7 mouse cellular contexts compared by ENCODE assay signal in the genomic region with DNA sequence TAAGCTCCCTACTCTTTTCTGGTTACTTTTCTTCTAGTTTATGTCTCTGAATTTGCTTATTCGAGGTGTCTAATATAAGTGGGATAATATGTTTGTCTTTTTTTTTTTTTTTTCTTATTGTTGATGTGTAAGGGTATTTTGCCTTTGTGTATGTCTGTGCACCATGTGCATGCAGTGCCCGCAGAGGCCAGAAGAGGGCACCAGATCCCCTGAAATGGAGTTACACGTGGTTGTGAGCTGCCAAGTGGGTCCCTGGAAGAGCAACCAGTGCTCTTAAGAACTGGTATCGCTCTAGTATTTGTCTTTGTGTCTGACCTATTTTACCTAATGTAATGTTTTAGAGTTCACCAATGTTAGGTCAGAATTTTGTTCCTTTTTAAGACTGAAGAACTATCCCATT. TPM values are rescaled to one million over a fixed set of nuclear protein-coding genes. Genes with fewer than 3 reads are reported as not detected.
DNase-seq lines count a peak whose midpoint lies in the region; ATAC-seq and TF ChIP-seq lines count a peak whose summit lies in the region.

No protein-coding gene starts in this region.

- WGBS in limb, embryonic 14.5 days: 33% methylated on average over 4 of the region's 4 CpGs

- H3K27ac ChIP-seq in left cerebral cortex, adult 2 months: no peak overlapping the region
- no peak overlapping the region for H3K27ac ChIP-seq in limb, embryonic 14.5 days (replicated peaks; ENCODE audit: low read depth, low read length)

- H3K9me3 ChIP-seq in limb, embryonic 14.5 days (ENCODE audit: control insufficient read depth, low read length): no peaks in the 10 kb centered on the region

- H3K9ac ChIP-seq in limb, embryonic 14.5 days (ENCODE audit: low read depth, low read length, severe bottlenecking): no peak overlapping the region

- H3K4me2 ChIP-seq in limb, embryonic 14.5 days (replicated peaks; ENCODE audit: low read depth, low read length, severe bottlenecking): no peak overlapping the region

- DNase-seq in left cerebral cortex, adult 2 months (ENCODE audit: extremely low spot score in 1 of 2, low spot score in 2 of 2): peak in 1 of 2 experiments; percentile 24
- no peak for DNase-seq in left cerebral cortex, adult 11 months (ENCODE audit: low spot score)
- DNase-seq in MEL-GATA-1-ER (ENCODE audit: extremely low read depth, low read depth): peak; percentile 66
- DNase-seq in adrenal gland, postnatal 25 days: peak; percentile 78
- peak; percentile 24 for DNase-seq in limb, embryonic 14.5 days (ENCODE audit: low spot score)
- DNase-seq in retina, postnatal 7 days (ENCODE audit: low read depth, low spot score): peak; percentile 53

- peak; percentile 63 for TF ChIP-seq CTCF in left cerebral cortex, adult 2 months (IDR thresholded peaks at IDR 0.05)

- no peak for TF ChIP-seq POLR2A in limb, embryonic 14.5 days (IDR thresholded peaks at IDR 0.05; ENCODE audit: borderline replicate concordance, extremely low read depth, insufficient read depth, insufficient read length)

- peaks cover 5% of the 10 kb centered on the region; the same call in 1 of the 2 replicates for H3K4me1 ChIP-seq in limb, embryonic 14.5 days (ENCODE audit: control insufficient read depth, insufficient read depth, low read length)

- no peak overlapping the region for H3K4me3 ChIP-seq in left cerebral cortex, adult 2 months
- no peak overlapping the region for H3K4me3 ChIP-seq in limb, embryonic 14.5 days (replicated peaks; ENCODE audit: low read length)

- H3K36me3 ChIP-seq in limb, embryonic 14.5 days (ENCODE audit: control insufficient read depth, insufficient read depth, low read length): 0 out of 2 replicates have a peak, but pooled peaks cover 6% of the 10 kb centered on the region

- intact Hi-C loops in left cerebral cortex, adult 2 months (cut with DNase I): no loop called here

- ATAC-seq in erythroid progenitor cell, adult 5-6 weeks (replicated peaks; ENCODE audit: low FRiP score, poor library complexity, severe bottlenecking): peak; percentile 60; the same call in 1 of the 2 replicates
- ATAC-seq in limb, embryonic 14.5 days (ENCODE audit: low FRiP score, low read depth): no peak

- no peaks in the 10 kb centered on the region for H3K27me3 ChIP-seq in limb, embryonic 14.5 days (ENCODE audit: control insufficient read depth, insufficient read depth, low read length)

RNA-seq across cellular contexts. Expression of gene Zfp629, which starts 41.3 kb away (rescaled TPM):
- 10 to 100 TPM; 24.5 to 26.2 TPM for total RNA-seq in left cerebral cortex, adult 2 months (2021)
- 25.1 and 25.4 TPM in 2 replicates for total RNA-seq in adrenal gland, postnatal 25 days (2021)
- total RNA-seq in erythroid progenitor cell, adult 5-6 weeks (2015; ENCODE audit: low replicate concordance): 2.2 and 5.4 TPM in 2 replicates
- total RNA-seq in erythroid progenitor cell, adult 5-6 weeks (2017; ENCODE audit: low replicate concordance): 0.38 and 1.3 TPM in 2 replicates
- polyA plus RNA-seq in limb, embryonic 14.5 days (2012; rRNA removed): 23.8 and 24.5 TPM in 2 replicates
- polyA plus RNA-seq in limb, embryonic 14.5 days (2014; fragmentation: Nextera tagmentation; extraction: Ambion mirVana): 13.9 and 19.2 TPM in 2 replicates

RNA-seq across cellular contexts. Expression of gene Bcl7c, which starts 51.8 kb away (rescaled TPM):
- 10 to 100 TPM; 32.7 to 39.9 TPM for total RNA-seq in left cerebral cortex, adult 2 months (2021)
- 64.9 and 114 TPM in 2 replicates for total RNA-seq in adrenal gland, postnatal 25 days (2021)
- total RNA-seq in erythroid progenitor cell, adult 5-6 weeks (2015; ENCODE audit: low replicate concordance): 4.0 and 9.6 TPM in 2 replicates
- 2.6 and 12.7 TPM in 2 replicates for total RNA-seq in erythroid progenitor cell, adult 5-6 weeks (2017; ENCODE audit: low replicate concordance)
- 74.7 and 90.0 TPM in 2 replicates for polyA plus RNA-seq in limb, embryonic 14.5 days (2012; rRNA removed)
- polyA plus RNA-seq in limb, embryonic 14.5 days (2014; fragmentation: Nextera tagmentation; extraction: Ambion mirVana): 95.4 and 102 TPM in 2 replicates

RNA-seq across cellular contexts. Expression of gene Ctf1, which starts 55.6 kb away (rescaled TPM):
- total RNA-seq in left cerebral cortex, adult 2 months (2021): 1 to 10 TPM; 2.8 to 3.8 TPM
- total RNA-seq in adrenal gland, postnatal 25 days (2021): 2.5 and 2.6 TPM in 2 replicates
- not detected in 2 replicates for total RNA-seq in erythroid progenitor cell, adult 5-6 weeks (2015; ENCODE audit: low replicate concordance)
- not detected in 2 replicates for total RNA-seq in erythroid progenitor cell, adult 5-6 weeks (2017; ENCODE audit: low replicate concordance)
- 53.6 and 82.9 TPM in 2 replicates for polyA plus RNA-seq in limb, embryonic 14.5 days (2012; rRNA removed)
- polyA plus RNA-seq in limb, embryonic 14.5 days (2014; fragmentation: Nextera tagmentation; extraction: Ambion mirVana): 34.9 and 41.6 TPM in 2 replicates
